Mouse (Mus musculus) left cerebral cortex, adult 2 months (tissue): Measurements from ENCODE around the gene Dnajb12. TPM values are rescaled to one million over a fixed set of nuclear protein-coding genes. Genes with fewer than 3 reads are reported as not detected.

Experiments
- DNase-seq, 2 experiments: peaks; one replicate each; pipeline ENCODE4 v3.0.0; 2021 to 2022; ENCODE audit warnings: low spot score in 2 of 2, mixed read lengths in 1 of 2; ENCODE audit errors: extremely low spot score in 1 of 2
- H3K27ac ChIP-seq: fragments of 200-600 bp; 2 replicates; pipeline ENCODE4 v1.8.1; 2022
- H3K4me3 ChIP-seq: fragments of 200-600 bp; 2 replicates; pipeline ENCODE4 v1.8.1; 2022
- CTCF ChIP-seq: fragments of 200-600 bp; IDR thresholded peaks from 2 replicates; pipeline ENCODE4 v1.8.1; 2022; ENCODE audit warnings: antibody characterized with exemption, mild to moderate bottlenecking, moderate library complexity
- intact Hi-C: fragments of 180-260 bp; cut with DNase I; formaldehyde crosslinking; loops from one replicate; pipeline ENCODE4 v1.15.1; 2025
- long read RNA-seq, 2 experiments: library from polyadenylated mRNA; stranded (forward); transcript quantifications; one replicate each; pipeline ENCODE4 v2.0.0; 2021; ENCODE audit warnings: borderline mapping rate in 2 of 2
- total RNA-seq, 2 experiments: library from RNA; stranded (reverse); gene quantifications; 2 replicates each; pipeline ENCODE4 v1.2.3; 2021

Dnajb12 gene
- total RNA-seq = 10 to 100 TPM; 50.6 to 52.2 TPM
- long read RNA-seq, experiment 1, transcript Dnajb12-204 (9 exons, 3,070 nt) = minor isoform, 16 of 75 reads
- long read RNA-seq, experiment 1, transcript Dnajb12-205 (9 exons, 3,041 nt) = major isoform, 36 of 75 reads
- long read RNA-seq, experiment 1, transcript Dnajb12-201 (9 exons, 2,238 nt) = minor isoform, 7 of 75 reads
- long read RNA-seq, experiment 1, partial matches to known transcripts = 6 of 75 reads
- long read RNA-seq, experiment 1, other reads (novel, unspliced or antisense) = 9 of 75 reads
- long read RNA-seq, experiment 2, transcript Dnajb12-205 (9 exons, 3,041 nt) = major isoform, 28 of 61 reads
- long read RNA-seq, experiment 2, transcript Dnajb12-204 (9 exons, 3,070 nt) = minor isoform, 17 of 61 reads
- long read RNA-seq, experiment 2, transcript Dnajb12-201 (9 exons, 2,238 nt) = minor isoform, 7 of 61 reads
- long read RNA-seq, experiment 2, partial matches to known transcripts = 4 of 61 reads
- long read RNA-seq, experiment 2, other reads (novel, unspliced or antisense) = 1 of 61 reads

DNA sequence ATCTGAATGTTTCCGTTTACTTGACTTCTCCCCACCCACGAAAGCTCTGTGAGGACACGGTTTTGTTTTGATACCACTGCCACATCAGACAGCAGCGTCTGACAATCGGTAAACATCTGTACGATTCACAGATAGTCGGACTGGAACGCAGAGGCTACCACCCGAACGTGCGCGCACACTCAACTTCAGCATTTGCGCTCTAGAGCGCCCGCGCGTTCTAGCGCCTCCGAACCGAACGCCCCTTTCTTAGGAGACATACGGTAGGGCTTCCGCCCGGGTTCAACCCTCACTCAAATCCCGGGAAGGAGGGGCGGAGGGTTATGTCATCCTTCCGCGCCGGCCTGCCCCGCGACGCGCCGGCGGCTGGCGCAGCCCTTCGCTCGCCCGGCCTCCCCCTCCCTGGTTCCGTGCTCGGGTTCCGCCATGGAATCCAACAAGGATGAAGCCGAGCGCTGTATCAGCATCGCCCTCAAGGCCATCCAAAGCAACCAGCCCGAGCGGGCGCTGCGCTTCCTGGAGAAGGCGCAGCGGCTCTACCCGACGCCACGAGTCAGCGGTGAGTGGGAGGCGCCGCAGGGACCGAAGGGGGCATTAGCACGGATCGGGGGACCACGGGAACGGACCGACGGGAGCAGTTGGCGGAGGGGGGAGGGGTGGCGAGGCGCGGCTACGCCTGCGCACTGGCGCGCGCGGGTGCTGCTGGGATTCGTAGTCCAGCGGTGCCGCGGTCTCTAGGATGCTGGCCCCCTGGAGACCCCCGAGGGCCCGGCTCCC lies at the start of gene Dnajb12:
Gene Dnajb12 (plus strand): TSS at position 302 of the 774 bp plus-strand sequence.
- peak within 1 kb of the TSS; percentile 98 for H3K4me3 ChIP-seq
- no peak for TF ChIP-seq CTCF
- peak within 1 kb of the TSS; percentile 100 for H3K27ac ChIP-seq
- DNase-seq = peak; percentile 94 to 96
- intact Hi-C loops = loop anchor here (10.0 kb wide), 1 partner anchor 365 kb away; no protein-coding TSS in a partner anchor

DNA sequence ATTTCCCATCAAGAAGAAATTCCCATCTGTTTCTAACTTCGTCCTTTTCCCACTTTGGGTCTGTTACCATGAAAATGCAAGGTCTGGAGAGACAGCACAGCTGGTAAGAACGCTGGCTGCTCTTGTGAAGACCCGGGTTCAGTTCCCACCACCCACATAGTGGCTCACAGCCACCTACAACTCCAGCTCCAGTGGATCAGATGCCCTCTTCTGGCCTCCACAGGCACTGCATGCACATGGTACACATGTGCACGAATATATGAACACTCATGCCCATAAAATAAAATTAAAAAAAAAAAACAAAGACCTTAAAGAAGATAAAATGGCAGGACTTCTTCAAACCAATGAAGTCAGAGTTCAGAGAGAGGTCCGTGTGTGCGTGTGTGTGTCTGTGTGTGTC lies 49.5 kb upstream of the Dnajb12 start:
- TF ChIP-seq CTCF = peak; percentile 24; the same call in 1 of the 2 replicates
- no peak overlapping the region for H3K27ac ChIP-seq
- H3K4me3 ChIP-seq = no peak overlapping the region
- DNase-seq = no peak
- intact Hi-C loops = no loop called here

DNA sequence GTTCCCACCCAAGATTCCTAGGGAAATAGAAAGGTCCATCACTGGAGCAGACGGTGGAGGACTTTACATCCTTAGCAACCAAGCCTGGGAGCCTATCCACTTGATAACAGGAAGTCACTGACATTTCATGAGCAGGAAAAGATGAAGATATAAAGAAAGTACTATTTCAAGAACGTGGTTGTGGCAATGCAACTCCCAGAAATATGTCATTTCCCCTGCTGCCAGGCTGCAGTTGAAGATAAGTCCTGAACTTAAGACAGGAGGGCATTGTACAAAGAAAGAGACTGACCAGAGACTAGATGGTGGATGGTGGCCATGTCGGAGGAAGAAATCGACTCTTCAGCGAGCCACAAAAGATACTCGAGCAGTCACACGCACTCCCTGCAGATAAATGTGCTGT lies 47.4 kb upstream of the Dnajb12 start:
- no peak overlapping the region for H3K27ac ChIP-seq
- no peak for TF ChIP-seq CTCF
- H3K4me3 ChIP-seq = no peak overlapping the region
- intact Hi-C loops = no loop called here
- no peak for DNase-seq

DNA sequence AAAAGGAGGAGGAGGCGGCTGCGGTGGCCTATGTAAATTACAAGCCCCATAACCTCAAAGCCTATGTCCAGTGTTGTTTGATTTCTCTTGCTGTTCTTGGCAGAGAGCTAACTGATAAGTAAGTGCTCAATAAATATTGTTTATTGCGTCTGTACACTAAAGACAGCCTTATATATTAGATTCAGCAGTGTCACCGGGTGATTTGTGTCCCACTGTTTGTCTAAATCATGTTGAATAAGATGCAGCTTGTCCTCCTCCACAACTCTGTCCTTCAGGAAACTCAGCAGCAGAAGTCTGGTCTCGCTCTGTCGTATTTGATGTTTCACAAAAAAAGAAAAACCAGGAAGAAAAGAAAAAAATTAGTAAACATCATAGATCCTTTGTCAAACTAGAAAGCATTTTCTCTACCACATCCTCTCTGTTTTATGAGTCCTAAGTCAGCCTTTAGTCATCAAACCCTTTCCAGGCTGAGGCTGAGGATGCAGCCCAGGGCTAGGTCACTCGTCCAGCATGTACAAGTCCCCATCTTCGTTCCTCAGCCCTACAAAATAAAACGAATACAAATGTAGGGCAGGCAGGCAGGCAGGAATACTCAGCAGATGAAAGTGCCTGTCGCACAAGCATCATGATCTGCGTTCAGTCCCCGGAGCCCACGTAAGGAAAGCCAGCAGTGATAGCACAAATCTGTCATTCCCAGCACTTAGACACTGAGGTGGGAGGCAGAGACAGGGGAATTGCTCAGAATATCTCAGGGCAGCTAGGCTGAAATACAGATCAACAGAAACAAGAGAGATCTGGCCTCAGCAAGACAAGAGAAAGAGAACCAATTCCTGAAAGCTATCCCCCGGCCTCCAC lies 43.8 kb upstream of the Dnajb12 start:
- Histone ChIP-seq H3K27ac (peak overlapping the region; percentile 51), H3K4me3 (no peak overlapping the region)
- no peak for TF ChIP-seq CTCF
- DNase-seq = no peak
- intact Hi-C loops = no loop called here

DNA sequence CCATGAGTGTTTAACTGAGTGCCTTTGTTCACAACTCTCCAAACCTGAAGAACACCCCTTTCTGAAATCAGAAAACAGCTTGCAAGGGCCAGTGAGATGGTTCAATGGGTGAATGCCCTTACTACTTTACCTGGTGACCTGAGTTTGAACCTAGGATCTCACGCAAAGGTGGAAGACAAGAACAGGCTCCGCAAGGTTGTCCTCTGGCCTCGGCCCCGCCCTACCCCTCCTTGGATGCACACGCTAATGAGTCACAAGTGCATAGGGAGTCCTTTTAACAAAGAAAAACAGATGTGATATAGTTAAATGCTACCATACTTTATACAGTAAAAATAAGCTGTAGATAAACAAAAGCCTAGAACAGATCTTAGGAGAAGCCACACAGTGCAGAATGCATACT lies 41.9 kb upstream of the Dnajb12 start:
- Histone ChIP-seq H3K27ac (no peak overlapping the region), H3K4me3 (no peak overlapping the region)
- TF ChIP-seq CTCF = no peak
- no peak for DNase-seq
- intact Hi-C loops = no loop called here

DNA sequence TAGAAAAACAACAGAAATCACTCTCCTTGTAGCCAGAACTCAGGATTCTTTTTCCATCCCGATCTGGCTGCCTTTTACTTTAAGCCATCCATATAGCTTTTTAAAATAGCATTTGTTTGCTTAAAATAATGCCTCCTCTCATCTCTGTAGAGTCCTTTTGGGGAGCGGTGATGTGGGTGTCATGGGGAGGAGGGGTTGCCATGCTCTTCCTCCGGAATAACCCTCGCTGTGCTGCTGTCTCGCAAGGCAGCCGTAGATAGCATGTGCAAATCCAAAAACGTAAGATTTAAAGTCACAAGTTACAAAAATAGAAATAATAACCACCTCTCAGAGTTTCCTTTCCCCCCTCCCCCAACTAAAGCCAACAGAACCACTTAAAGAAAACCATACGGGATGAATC lies 37.9 kb upstream of the Dnajb12 start:
- peak in 1 of 2 experiments; percentile 37 for DNase-seq
- intact Hi-C loops = no loop called here
- Histone ChIP-seq H3K27ac (peak overlapping the region; percentile 63), H3K4me3 (no peak overlapping the region)
- TF ChIP-seq CTCF = no peak

DNA sequence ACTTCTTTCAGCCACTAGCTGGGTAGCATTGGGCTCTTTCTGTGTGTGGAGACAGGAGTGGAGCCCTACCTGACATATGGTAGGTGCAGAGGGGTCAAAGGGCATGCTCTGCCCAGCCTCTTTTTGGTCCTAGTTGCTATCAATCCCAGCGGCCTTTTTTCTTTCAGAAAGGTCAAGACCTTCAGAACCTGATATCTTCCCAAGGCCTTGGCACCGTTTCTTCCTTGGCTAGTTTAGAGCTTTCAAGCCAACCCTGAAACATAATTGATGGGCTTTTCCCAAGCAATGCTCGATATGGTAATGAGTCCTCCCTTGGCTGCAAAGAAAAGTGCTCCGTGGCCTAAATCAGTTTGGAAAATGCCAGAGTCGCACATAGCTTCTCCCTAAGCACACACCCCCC lies 36.2 kb upstream of the Dnajb12 start:
- TF ChIP-seq CTCF = no peak
- DNase-seq = no peak
- intact Hi-C loops = no loop called here
- no peak overlapping the region for H3K4me3 ChIP-seq
- no peak overlapping the region for H3K27ac ChIP-seq

DNA sequence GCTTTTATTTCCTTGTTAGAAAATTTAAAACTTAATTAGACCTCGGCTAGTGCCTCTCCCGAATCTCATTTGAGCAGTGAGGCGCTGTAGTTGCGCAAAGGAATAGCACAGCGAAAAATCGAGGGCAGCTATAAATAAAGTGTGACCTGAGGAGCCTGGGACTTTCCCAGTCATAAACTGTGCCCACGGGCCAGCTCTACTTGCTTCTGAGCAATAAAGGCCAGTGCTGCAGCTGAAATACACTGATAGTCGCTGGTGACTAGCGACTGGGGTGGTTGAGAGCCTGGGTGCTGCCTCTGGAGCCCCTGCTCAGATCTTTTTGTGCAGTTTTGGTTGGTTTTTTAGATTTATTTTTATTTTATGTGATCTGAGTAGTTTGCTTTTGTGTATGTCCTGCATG lies 34.7 kb upstream of the Dnajb12 start:
- intact Hi-C loops = no loop called here
- TF ChIP-seq CTCF = no peak

DNA sequence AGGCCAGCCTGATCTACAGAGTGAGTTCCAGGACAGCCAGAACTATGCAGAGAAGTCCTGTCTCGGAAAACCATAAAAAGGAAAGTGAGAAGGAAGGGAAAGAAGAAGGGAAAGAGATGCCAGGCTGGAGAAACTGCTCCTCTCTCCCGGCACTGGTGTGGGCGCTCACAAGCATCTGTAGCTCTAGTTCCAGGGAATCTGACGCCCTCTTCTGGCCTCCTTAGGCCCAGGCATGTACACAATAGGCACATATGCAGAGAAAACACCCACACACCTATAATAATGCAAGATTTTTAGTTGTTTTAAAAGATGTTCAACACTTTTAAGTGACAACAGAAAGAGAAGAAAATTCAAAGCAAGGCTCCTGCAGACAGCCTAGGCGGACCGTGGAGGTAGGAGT lies 32.9 kb upstream of the Dnajb12 start:
- intact Hi-C loops = no loop called here
- DNase-seq = peak; percentile 51 to 54
- Histone ChIP-seq H3K4me3 (no peak overlapping the region), H3K27ac (no peak overlapping the region)
- peak; percentile 63 for TF ChIP-seq CTCF

More for the DNA sequence above, 34.7 kb upstream of the Dnajb12 start:
- Histone ChIP-seq H3K27ac (no peak overlapping the region), H3K4me3 (no peak overlapping the region)
- no peak for DNase-seq

DNA sequence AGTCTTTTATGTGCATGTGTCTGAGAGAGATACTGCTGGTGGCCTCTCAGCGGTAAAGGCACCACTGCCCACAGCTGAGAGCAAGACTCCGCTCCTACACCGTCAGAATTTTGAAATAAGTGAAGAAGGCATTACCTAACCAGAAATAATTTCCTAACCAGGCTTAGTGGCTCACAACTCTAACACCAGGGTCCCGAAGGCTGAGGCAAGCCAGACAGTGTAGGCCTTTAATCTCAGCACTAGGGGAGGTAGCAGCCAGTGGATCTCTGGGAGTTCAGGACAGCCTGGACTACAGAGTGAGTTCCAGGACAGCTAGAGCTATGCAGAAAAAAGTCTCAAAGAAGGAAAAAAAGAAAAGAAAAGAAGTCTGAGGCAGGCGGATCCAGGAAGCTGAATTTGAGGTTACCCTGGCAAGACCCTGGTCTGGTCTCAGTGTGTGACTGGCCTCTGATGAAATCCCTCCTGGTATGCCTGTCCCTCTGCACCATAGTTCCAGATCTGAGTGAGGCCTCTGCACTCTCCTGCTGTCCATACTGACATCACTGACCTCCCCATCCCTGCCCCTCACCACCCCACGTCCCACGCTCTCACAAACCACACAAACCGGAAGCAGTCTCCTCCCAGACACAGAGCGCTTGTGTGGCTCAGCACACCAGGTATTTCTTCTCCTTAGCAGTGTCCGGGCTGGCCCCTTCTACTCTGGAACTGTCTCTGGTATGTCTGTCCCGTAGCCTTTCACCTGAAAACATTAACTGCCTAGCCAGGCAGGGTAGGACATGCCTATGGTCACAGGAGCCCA lies 31.1 kb upstream of the Dnajb12 start:
- no peak overlapping the region; the same call in 1 of the 2 replicates for H3K27ac ChIP-seq
- intact Hi-C loops = no loop called here
- TF ChIP-seq CTCF = no peak
- no peak for DNase-seq
- H3K4me3 ChIP-seq = no peak overlapping the region

DNA sequence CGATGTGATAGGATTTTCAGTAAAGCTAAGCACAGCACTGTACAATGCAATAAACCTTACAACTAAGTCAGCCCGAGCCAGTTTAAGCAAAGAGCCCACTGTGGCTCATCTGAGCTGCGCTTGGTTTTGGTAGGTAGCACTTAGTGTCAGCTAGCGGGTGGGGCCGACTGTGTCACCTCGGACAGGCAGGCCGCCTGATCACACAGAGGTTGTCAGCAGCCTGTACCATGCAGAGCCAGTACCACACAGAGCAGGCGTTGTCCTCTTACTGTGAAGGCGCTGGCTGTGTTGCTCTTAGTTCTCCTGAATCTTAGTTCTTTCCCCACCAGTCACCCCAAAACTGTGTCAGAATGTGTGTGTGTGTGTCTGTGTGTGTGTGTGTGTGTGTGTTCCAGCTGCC lies 30.4 kb upstream of the Dnajb12 start:
- DNase-seq = no peak
- TF ChIP-seq CTCF = no peak
- Histone ChIP-seq H3K27ac (no peak overlapping the region), H3K4me3 (no peak overlapping the region)
- intact Hi-C loops = no loop called here
